Mouse (Mus musculus) limb, embryonic 11.5 days (tissue): ENCODE data around the gene Calr4. TPM values are rescaled to one million over a fixed set of nuclear protein-coding genes. Genes with fewer than 3 reads are reported as not detected.

Source experiments
- ATAC-seq: fragments of 200-750 bp; cut with Nextera tagmentation; 2 replicates; pipeline ENCODE4 v1.8.0; 2017; ENCODE audit warnings: low read depth; ENCODE audit not compliant: insufficient number of reproducible peaks, low FRiP score, low TSS enrichment
- DNase-seq: peaks from one replicate; pipeline ENCODE4 v3.0.0-alpha.2; 2015; ENCODE audit warnings: low spot score
- H3K27ac ChIP-seq: fragments of 300-500 bp; sonication (generic); replicated peaks from 2 replicates; pipeline ENCODE4 v1.5.1; 2014; ENCODE audit warnings: low read depth, mild to moderate bottlenecking, low read length
- H3K27me3 ChIP-seq: fragments of 300-500 bp; sonication (generic); 2 replicates; pipeline ENCODE4 v1.6.1; 2014; ENCODE audit warnings: mild to moderate bottlenecking, low read length, mixed read lengths; ENCODE audit not compliant: control insufficient read depth, insufficient read depth
- H3K36me3 ChIP-seq: fragments of 300-500 bp; sonication (generic); 2 replicates; pipeline ENCODE4 v1.6.1; 2014; ENCODE audit warnings: mild to moderate bottlenecking, low read length, moderate library complexity, mixed read lengths; ENCODE audit not compliant: control insufficient read depth, insufficient read depth
- H3K4me1 ChIP-seq: fragments of 300-500 bp; sonication (generic); 2 replicates; pipeline ENCODE4 v1.6.1; 2014; ENCODE audit warnings: low read length, mixed read lengths; ENCODE audit not compliant: control insufficient read depth, insufficient read depth
- H3K4me2 ChIP-seq: fragments of 300-500 bp; sonication (generic); 2 replicates; pipeline ENCODE4 v1.6.1; 2014; ENCODE audit warnings: low read depth, mild to moderate bottlenecking, moderate library complexity; ENCODE audit not compliant: severe bottlenecking
- H3K4me3 ChIP-seq: fragments of 300-500 bp; sonication (generic); 2 replicates; pipeline ENCODE4 v1.5.1; 2014; ENCODE audit warnings: low read depth, low read length
- H3K9ac ChIP-seq: fragments of 300-500 bp; sonication (generic); 2 replicates; pipeline ENCODE4 v1.6.1; 2014; ENCODE audit warnings: mild to moderate bottlenecking, low read length
- H3K9me3 ChIP-seq: fragments of 300-500 bp; sonication (generic); 2 replicates; pipeline ENCODE4 v1.6.1; 2016; ENCODE audit warnings: low read length; ENCODE audit not compliant: control insufficient read depth
- WGBS: fragments of 180-500 bp; shearing (Covaris S2); extraction: QIAGEN DNeasy Blood & Tissue Kit; methylation state at CpG from one replicate; pipeline ENCODE4 v1.1.7; 2014; 5-methylcytosine and 5-hydroxymethylcytosine counted together
- polyA plus RNA-seq: library from polyadenylated mRNA; unstranded; fragments of >200 nt; fragmentation: Nextera tagmentation; extraction: Ambion mirVana; gene quantifications from 2 replicates; pipeline ENCODE4 v1.2.1, GENCODE M21; 2014

Calr4 gene
- polyA plus RNA-seq, 1 experiment from 2014 or later, result not detected

DNA sequence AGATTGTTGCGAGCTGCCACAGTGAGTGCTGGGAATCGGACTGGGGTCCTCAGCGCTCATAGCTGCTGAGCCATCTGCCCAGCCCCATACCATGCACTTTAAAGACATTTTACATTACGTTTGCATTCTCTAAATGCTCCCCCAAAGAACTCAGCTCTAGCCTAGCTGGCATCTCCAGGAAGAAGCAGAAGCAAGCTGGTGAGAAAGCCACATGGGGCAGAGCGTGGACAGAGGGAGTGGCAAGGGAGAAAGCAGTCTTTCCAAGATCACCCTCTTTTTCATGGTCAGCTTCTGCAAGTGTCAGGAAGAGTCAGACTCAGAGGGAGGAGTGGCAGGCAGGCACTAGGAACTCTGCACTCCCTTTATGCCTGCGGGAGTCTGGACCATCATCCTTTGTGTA lies 22.5 kb downstream of the Calr4 start:
- H3K9me3 ChIP-seq, result no peaks in the 10 kb centered on the region
- H3K4me1 ChIP-seq, result no peaks in the 10 kb centered on the region
- H3K9ac ChIP-seq, result no peak overlapping the region
- H3K4me2 ChIP-seq, result no peak overlapping the region
- H3K27ac ChIP-seq, result no peak overlapping the region
- no peak overlapping the region for H3K4me3 ChIP-seq
- ATAC-seq (no peak), DNase-seq (no peak)
- WGBS, result 83% methylated on average over 6 of the region's 6 CpGs
- no peaks in the 10 kb centered on the region for H3K27me3 ChIP-seq
- H3K36me3 ChIP-seq, result no peaks in the 10 kb centered on the region

DNA sequence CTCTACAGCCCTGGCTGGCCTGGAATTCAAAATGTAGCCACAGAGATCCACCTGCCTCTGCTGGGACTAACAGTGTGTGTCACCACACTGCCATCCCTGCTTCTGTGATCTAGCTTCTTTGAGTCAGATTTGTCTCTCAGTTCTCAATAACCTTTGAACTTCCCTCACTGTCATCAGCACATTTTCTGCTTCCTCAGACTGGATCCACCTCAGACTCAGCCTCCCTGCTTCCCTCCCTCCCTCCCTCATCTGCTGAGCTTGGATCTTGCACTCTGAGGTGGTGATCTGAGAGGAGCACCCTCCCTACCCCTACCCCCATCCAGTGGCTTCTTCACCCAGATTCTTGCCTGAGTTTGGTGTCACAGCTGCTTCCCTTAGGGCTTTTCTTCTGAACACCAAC lies 23.4 kb downstream of the Calr4 start:
- H3K9ac ChIP-seq, result no peak overlapping the region
- H3K27ac ChIP-seq, result no peak overlapping the region
- H3K36me3 ChIP-seq, result no peaks in the 10 kb centered on the region

DNA sequence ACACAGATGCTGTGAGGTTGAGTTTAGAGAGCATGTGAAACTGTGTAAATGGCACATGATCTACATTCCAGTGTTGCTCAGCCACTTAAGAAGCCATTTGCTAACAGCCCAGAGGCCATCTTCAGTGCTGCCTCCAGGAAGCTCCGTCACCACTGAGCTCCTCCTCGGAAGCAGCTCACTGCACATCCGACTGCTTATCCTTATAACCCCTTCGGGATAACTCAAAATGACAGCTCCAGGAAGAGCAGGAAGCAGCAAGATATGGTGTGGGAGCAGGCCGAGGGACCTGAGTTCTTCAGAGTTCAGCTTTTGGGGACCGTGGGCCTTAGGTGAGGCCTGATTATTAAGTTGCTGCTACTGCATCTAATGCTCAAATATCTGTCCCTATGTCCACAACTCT lies 27.8 kb downstream of the Calr4 start:
- H3K27me3 ChIP-seq, result no peaks in the 10 kb centered on the region
- no peak for DNase-seq
- no peak for ATAC-seq
- H3K36me3 ChIP-seq, result no peaks in the 10 kb centered on the region
- H3K27ac ChIP-seq, result no peak overlapping the region
- no peaks in the 10 kb centered on the region for H3K4me1 ChIP-seq
- H3K4me3 ChIP-seq, result no peak overlapping the region
- H3K4me2 ChIP-seq, result no peak overlapping the region
- no peak overlapping the region for H3K9ac ChIP-seq
- 77% methylated on average over 6 of the region's 6 CpGs for WGBS
- no peaks in the 10 kb centered on the region for H3K9me3 ChIP-seq

More for the DNA sequence above, 23.4 kb downstream of the Calr4 start:
- DNase-seq, result no peak
- H3K9me3 ChIP-seq, result no peaks in the 10 kb centered on the region
- no peak overlapping the region for H3K4me3 ChIP-seq
- no peaks in the 10 kb centered on the region for H3K27me3 ChIP-seq
- H3K4me1 ChIP-seq, result no peaks in the 10 kb centered on the region
- no peak overlapping the region for H3K4me2 ChIP-seq
- ATAC-seq, result no peak

GRCm38 (mm10) chr4:109266056-109266455 lies 31.8 kb downstream of the Calr4 start:
- Histone ChIP-seq H3K9me3 (no peaks in the 10 kb centered on the region), H3K36me3 (no peaks in the 10 kb centered on the region), H3K4me1 (no peaks in the 10 kb centered on the region), H3K4me3 (no peak overlapping the region), H3K4me2 (no peak overlapping the region), H3K9ac (no peak overlapping the region), H3K27me3 (no peaks in the 10 kb centered on the region), H3K27ac (no peak overlapping the region)
- no peak for ATAC-seq
- WGBS, result 91% methylated on average over 3 of the region's 3 CpGs
- DNase-seq, result no peak

DNA sequence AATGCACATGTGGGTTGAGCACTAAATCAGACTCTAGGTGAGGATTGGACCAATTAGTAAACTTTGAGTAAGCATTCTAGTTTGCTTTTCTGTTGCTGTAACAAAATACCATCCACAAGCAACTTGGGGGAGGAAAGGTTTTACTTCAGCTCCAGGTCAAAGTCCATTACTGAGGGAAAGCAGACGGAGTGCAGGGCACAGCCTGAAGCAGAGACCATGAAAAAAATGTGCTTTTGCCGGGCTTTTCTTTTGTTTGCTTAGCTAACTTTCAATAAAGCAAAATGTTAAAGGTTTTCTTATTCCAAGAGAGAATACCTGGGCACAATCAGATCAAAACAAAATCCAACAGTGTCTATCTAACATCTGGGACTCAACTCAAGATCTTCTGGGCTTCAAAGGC lies 32.5 kb downstream of the Calr4 start:
- WGBS, result 61% methylated on average over 2 of the region's 2 CpGs
- H3K27me3 ChIP-seq, result no peaks in the 10 kb centered on the region
- H3K9me3 ChIP-seq, result no peaks in the 10 kb centered on the region
- ATAC-seq, result no peak
- no peak overlapping the region for H3K27ac ChIP-seq
- no peaks in the 10 kb centered on the region for H3K36me3 ChIP-seq
- DNase-seq, result no peak
- no peak overlapping the region for H3K4me2 ChIP-seq
- H3K4me1 ChIP-seq, result no peaks in the 10 kb centered on the region
- H3K9ac ChIP-seq, result no peak overlapping the region
- H3K4me3 ChIP-seq, result no peak overlapping the region

DNA sequence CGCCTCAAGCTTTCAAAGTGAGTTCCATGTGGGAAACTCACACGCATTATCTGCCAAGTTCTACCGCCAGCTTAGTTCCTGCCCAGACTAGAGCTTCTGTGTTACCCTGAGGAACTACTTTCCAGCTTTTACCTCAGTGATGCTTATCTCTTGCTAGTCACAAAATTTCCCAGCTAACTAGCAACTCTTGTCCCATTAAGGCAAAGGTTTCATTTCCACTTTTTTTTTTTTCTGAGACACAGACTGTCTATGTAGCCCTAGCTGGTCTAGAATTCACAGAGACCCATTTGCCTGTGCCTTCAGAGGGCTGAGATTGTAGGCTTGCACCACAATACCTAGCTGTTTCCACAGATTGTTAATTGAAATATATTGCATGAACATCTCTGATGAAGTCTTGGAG lies 33.2 kb downstream of the Calr4 start:
- 88% methylated on average over 3 of the region's 3 CpGs for WGBS
- Histone ChIP-seq H3K36me3 (no peaks in the 10 kb centered on the region), H3K9me3 (no peaks in the 10 kb centered on the region), H3K27ac (no peak overlapping the region), H3K4me3 (no peak overlapping the region), H3K27me3 (no peaks in the 10 kb centered on the region), H3K4me1 (no peaks in the 10 kb centered on the region), H3K9ac (no peak overlapping the region), H3K4me2 (no peak overlapping the region)
- DNase-seq (no peak), ATAC-seq (no peak)

DNA sequence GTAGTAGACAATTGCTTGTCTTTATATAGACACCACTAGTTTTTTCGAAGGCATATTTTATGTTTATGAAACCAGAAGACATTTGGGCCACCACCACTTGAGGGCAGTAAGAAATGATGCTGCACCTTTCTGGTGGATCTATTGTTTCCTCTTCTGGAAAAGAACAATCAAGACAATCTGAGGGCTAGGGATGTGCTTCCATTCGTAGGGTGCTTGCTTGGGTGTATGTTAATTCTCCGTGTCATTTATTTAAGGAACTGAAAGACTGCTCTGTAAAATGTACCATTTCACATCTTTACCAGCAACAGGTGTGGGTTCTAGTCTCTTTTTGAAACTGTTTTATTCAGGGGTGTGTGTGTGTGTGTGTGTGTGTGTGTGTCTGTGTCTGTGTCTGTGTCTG lies 34.6 kb downstream of the Calr4 start:
- H3K27ac ChIP-seq, result no peak overlapping the region

DNA sequence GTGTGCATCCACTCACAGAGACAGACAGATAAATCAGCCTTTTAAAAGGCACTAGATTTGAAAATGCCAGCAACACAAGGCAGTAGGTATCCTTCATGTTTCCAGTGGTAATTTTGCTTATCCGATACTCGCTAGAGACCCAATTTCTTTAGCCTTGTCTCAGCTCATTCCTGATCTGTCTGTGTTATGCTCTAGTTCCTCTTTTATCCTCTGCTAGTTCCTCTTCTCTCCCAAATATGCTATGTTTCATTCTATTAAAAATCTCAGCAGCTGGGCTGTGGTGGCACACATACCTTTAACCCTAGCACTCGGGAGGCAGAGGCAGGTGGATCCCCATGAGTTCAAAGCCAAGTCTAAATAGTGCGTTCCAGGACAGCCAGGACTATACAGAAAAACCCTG lies 37.5 kb downstream of the Calr4 start:
- H3K4me1 ChIP-seq, result no peaks in the 10 kb centered on the region
- no peak overlapping the region for H3K4me3 ChIP-seq
- no peak overlapping the region for H3K9ac ChIP-seq
- H3K27ac ChIP-seq, result no peak overlapping the region
- H3K27me3 ChIP-seq, result no peaks in the 10 kb centered on the region
- H3K9me3 ChIP-seq, result no peaks in the 10 kb centered on the region
- no peak for ATAC-seq
- no peak for DNase-seq
- 91% methylated on average over 4 of the region's 4 CpGs for WGBS
- H3K36me3 ChIP-seq, result no peaks in the 10 kb centered on the region
- no peak overlapping the region for H3K4me2 ChIP-seq

More for the DNA sequence above, 34.6 kb downstream of the Calr4 start:
- 93% methylated on average over 3 of the region's 3 CpGs for WGBS
- Histone ChIP-seq H3K9me3 (no peaks in the 10 kb centered on the region), H3K4me2 (no peak overlapping the region), H3K27me3 (no peaks in the 10 kb centered on the region), H3K4me1 (no peaks in the 10 kb centered on the region), H3K4me3 (no peak overlapping the region), H3K36me3 (no peaks in the 10 kb centered on the region), H3K9ac (no peak overlapping the region)
- DNase-seq (no peak), ATAC-seq (no peak)

DNA sequence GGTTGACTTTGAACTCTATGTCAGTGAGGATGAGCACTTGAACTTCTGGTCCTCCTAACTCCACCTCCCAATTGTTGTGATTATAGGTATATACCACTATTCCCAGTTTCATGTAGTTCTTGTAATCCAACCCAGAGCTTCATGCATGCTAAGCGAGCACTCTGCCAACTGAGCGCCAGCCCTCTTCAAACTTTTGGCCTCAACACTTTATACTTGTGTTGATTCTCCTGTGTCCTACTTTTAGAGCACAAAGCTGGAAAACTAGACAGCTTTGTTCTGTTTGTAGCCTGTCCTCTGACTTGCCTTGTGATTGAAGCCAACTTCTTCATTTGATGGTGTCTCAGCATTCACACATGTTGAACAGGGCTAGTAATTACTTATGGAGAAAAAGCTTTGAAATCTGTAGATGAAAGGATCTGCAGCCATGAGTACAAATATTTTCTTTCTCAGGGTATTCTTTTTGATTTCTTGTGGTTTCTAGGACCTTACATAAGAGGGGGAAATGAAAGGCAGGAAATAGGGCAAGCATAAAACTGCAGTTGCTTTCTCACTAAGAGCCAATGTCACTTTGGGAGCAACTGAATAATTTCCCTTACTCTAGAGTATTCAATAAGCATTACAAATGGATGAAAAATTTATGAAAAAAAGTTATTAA lies 39.4 kb downstream of the Calr4 start:
- Histone ChIP-seq H3K4me1 (no peaks in the 10 kb centered on the region), H3K27ac (no peak overlapping the region), H3K4me3 (no peak overlapping the region), H3K9ac (no peak overlapping the region), H3K4me2 (no peak overlapping the region), H3K36me3 (no peaks in the 10 kb centered on the region), H3K27me3 (no peaks in the 10 kb centered on the region), H3K9me3 (no peaks in the 10 kb centered on the region)
- 94% methylated on average over 2 of the region's 2 CpGs for WGBS
- DNase-seq (no peak), ATAC-seq (no peak)
